Comparison of ENCODE assay signal across 23 mouse cellular contexts in genomic region chr11:63769738-63770137, GRCm38 (mm10).
A peak's percentile ranks its signal among the peaks of the same experiment; 100 is the strongest.
DNase-seq lines count a peak whose midpoint lies in the region; ATAC-seq and TF ChIP-seq lines count a peak whose summit lies in the region.
"Had no signal": no experiment of that assay in that cellular context is flagged by ENCODE, and none has a peak within 500 bp of the region (broad histone marks: within the 10 kb centered on the region; RNA-seq: fewer than 3 reads in every experiment).

No protein-coding gene starts in this region.

- DNase-seq in forebrain, postnatal 0 days, result no peak
- no peak for DNase-seq in forebrain, embryonic 10.5 days (ENCODE audit: extremely low spot score, low spot score)
- DNase-seq in kidney, adult 2 months, result no peak
- DNase-seq in kidney, postnatal 10 days, result no peak
- DNase-seq in midbrain, postnatal 0 days (ENCODE audit: low spot score), result no peak
- no peak for DNase-seq in liver, embryonic 11.5 days (ENCODE audit: low spot score)
- no peak for DNase-seq in urinary bladder, adult 18-20 months (ENCODE audit: low spot score in 2 of 2)
- DNase-seq: adrenal gland, postnatal 10 days; cerebellum, adult 8-10 months; gastrocnemius, postnatal 14 days; kidney, adult 11 months; kidney, postnatal 14 days; layer of hippocampus, postnatal 36 days; thymus, adult 2 months; thymus, postnatal 4 days had no signal

- H3K36me3 ChIP-seq in forebrain, postnatal 0 days (ENCODE audit: insufficient read depth), result no peaks in the 10 kb centered on the region
- H3K36me3 ChIP-seq in forebrain, embryonic 10.5 days (replicated peaks), result no peaks in the 10 kb centered on the region
- no peaks in the 10 kb centered on the region for H3K36me3 ChIP-seq in kidney, adult 2 months (ENCODE audit: control insufficient read depth, insufficient read depth, low read length)
- no peaks in the 10 kb centered on the region for H3K36me3 ChIP-seq in midbrain, postnatal 0 days (ENCODE audit: insufficient read depth, low read length)
- H3K36me3 ChIP-seq in midbrain, embryonic 16.5 days (ENCODE audit: control insufficient read depth, insufficient read depth, low read length), result no peaks in the 10 kb centered on the region
- no peaks in the 10 kb centered on the region for H3K36me3 ChIP-seq in liver, embryonic 11.5 days (ENCODE audit: control insufficient read depth, insufficient read depth, low read length)
- H3K36me3 ChIP-seq: embryonic facial prominence, embryonic 15.5 days; forebrain, embryonic 15.5 days; hindbrain, embryonic 15.5 days; limb, embryonic 13.5 days; lung, embryonic 15.5 days; midbrain, embryonic 10.5 days had no signal

- no peak for ATAC-seq in forebrain, postnatal 0 days
- ATAC-seq in midbrain, postnatal 0 days (ENCODE audit: low FRiP score), result no peak
- ATAC-seq in midbrain, embryonic 16.5 days, result no peak
- no peak for ATAC-seq in liver, embryonic 11.5 days (replicated peaks; ENCODE audit: low FRiP score)
- ATAC-seq: forebrain, embryonic 15.5 days had no signal

- H3K27me3 ChIP-seq in forebrain, postnatal 0 days (ENCODE audit: insufficient read depth, low read length), result no peaks in the 10 kb centered on the region
- H3K27me3 ChIP-seq in forebrain, embryonic 10.5 days (ENCODE audit: poor library complexity, severe bottlenecking), result peaks cover 24% of the 10 kb centered on the region
- no peaks in the 10 kb centered on the region for H3K27me3 ChIP-seq in kidney, adult 2 months (replicated peaks; ENCODE audit: control insufficient read depth, insufficient read depth, low read length)
- no peaks in the 10 kb centered on the region for H3K27me3 ChIP-seq in midbrain, postnatal 0 days (ENCODE audit: insufficient read depth, low read length)
- H3K27me3 ChIP-seq in midbrain, embryonic 16.5 days (ENCODE audit: control insufficient read depth, insufficient read depth, low read depth, low read length), result no peaks in the 10 kb centered on the region
- no peaks in the 10 kb centered on the region for H3K27me3 ChIP-seq in liver, embryonic 11.5 days (replicated peaks; ENCODE audit: control insufficient read depth, insufficient read depth, low read length)
- H3K27me3 ChIP-seq: embryonic facial prominence, embryonic 15.5 days; forebrain, embryonic 15.5 days; hindbrain, embryonic 15.5 days had no signal

- H3K4me3 ChIP-seq in forebrain, postnatal 0 days (ENCODE audit: low read depth, low read length), result no peak overlapping the region
- no peak overlapping the region for H3K4me3 ChIP-seq in forebrain, embryonic 10.5 days
- H3K4me3 ChIP-seq in kidney, adult 2 months (ENCODE audit: insufficient read depth, low read depth, low read length), result no peak overlapping the region
- no peak overlapping the region for H3K4me3 ChIP-seq in midbrain, postnatal 0 days (ENCODE audit: low read depth, low read length)
- no peak overlapping the region for H3K4me3 ChIP-seq in midbrain, embryonic 16.5 days (ENCODE audit: low read depth, low read length)
- H3K4me3 ChIP-seq in liver, embryonic 11.5 days (ENCODE audit: low read depth, low read length), result no peak overlapping the region
- H3K4me3 ChIP-seq: embryonic facial prominence, embryonic 15.5 days; forebrain, embryonic 15.5 days; hindbrain, embryonic 15.5 days; limb, embryonic 13.5 days; lung, embryonic 15.5 days; midbrain, embryonic 10.5 days had no signal

- no peaks in the 10 kb centered on the region for H3K9me3 ChIP-seq in forebrain, postnatal 0 days (ENCODE audit: low read length)
- no peaks in the 10 kb centered on the region; the same call in 1 of the 2 replicates for H3K9me3 ChIP-seq in forebrain, embryonic 10.5 days
- H3K9me3 ChIP-seq in midbrain, postnatal 0 days (ENCODE audit: low read length), result no peaks in the 10 kb centered on the region
- no peaks in the 10 kb centered on the region for H3K9me3 ChIP-seq in midbrain, embryonic 16.5 days (replicated peaks; ENCODE audit: control insufficient read depth, low read length, poor library complexity, severe bottlenecking)
- H3K9me3 ChIP-seq in liver, embryonic 11.5 days (ENCODE audit: control insufficient read depth, low read length), result no peaks in the 10 kb centered on the region
- H3K9me3 ChIP-seq: embryonic facial prominence, embryonic 15.5 days; forebrain, embryonic 15.5 days; hindbrain, embryonic 15.5 days; lung, embryonic 15.5 days; midbrain, embryonic 10.5 days had no signal

- 100% methylated on average over 2 of the region's 2 CpGs for WGBS in forebrain, postnatal 0 days
- 94% methylated on average over 2 of the region's 2 CpGs for WGBS in forebrain, embryonic 10.5 days
- WGBS in kidney, adult 2 months, result 95% methylated on average over 2 of the region's 2 CpGs
- 100% methylated on average over 2 of the region's 2 CpGs for WGBS in midbrain, postnatal 0 days
- 100% methylated on average over 2 of the region's 2 CpGs for WGBS in midbrain, embryonic 16.5 days
- WGBS in liver, embryonic 11.5 days, result 95% methylated on average over 2 of the region's 2 CpGs

- TF ChIP-seq CTCF in forebrain, postnatal 0 days (IDR thresholded peaks at IDR 0.05; ENCODE audit: low read depth), result 0 out of 2 replicates have a peak, but pooled peaks have one; percentile 4
- 0 out of 2 replicates have a peak, but pooled peaks have one; percentile 6 for TF ChIP-seq CTCF in kidney, adult 2 months (conservative IDR thresholded peaks at IDR 0.05; ENCODE audit: insufficient read depth, insufficient read length, low read depth, low read length)
- peak; percentile 32; the same call in 1 of the 2 replicates for TF ChIP-seq CTCF in midbrain, postnatal 0 days (IDR thresholded peaks at IDR 0.05)

- no peak overlapping the region for H3K4me2 ChIP-seq in forebrain, postnatal 0 days (ENCODE audit: low read depth)
- no peak overlapping the region for H3K4me2 ChIP-seq in midbrain, postnatal 0 days (ENCODE audit: low read depth, low read length, poor library complexity, severe bottlenecking)
- no peak overlapping the region for H3K4me2 ChIP-seq in midbrain, embryonic 16.5 days (ENCODE audit: low read length)
- no peak overlapping the region for H3K4me2 ChIP-seq in liver, embryonic 11.5 days
- H3K4me2 ChIP-seq: embryonic facial prominence, embryonic 15.5 days; forebrain, embryonic 15.5 days; hindbrain, embryonic 15.5 days; limb, embryonic 13.5 days; lung, embryonic 15.5 days had no signal

- no peak for TF ChIP-seq POLR2A in kidney, adult 2 months (IDR thresholded peaks at IDR 0.05; ENCODE audit: low read depth, low read length)

- H3K4me1 ChIP-seq in forebrain, postnatal 0 days (ENCODE audit: insufficient read depth), result no peaks in the 10 kb centered on the region
- H3K4me1 ChIP-seq in forebrain, embryonic 10.5 days, result no peaks in the 10 kb centered on the region
- no peaks in the 10 kb centered on the region for H3K4me1 ChIP-seq in kidney, adult 2 months (ENCODE audit: control insufficient read depth, insufficient read depth, low read length)
- H3K4me1 ChIP-seq in midbrain, postnatal 0 days (ENCODE audit: insufficient read depth, low read length), result no peaks in the 10 kb centered on the region
- H3K4me1 ChIP-seq in midbrain, embryonic 16.5 days (ENCODE audit: control insufficient read depth, insufficient read depth, low read length), result no peaks in the 10 kb centered on the region
- H3K4me1 ChIP-seq in liver, embryonic 11.5 days (replicated peaks; ENCODE audit: control insufficient read depth, insufficient read depth, low read length), result no peaks in the 10 kb centered on the region
- H3K4me1 ChIP-seq: forebrain, embryonic 15.5 days; hindbrain, embryonic 15.5 days; limb, embryonic 13.5 days; midbrain, embryonic 10.5 days had no signal

- no peak overlapping the region for H3K27ac ChIP-seq in forebrain, postnatal 0 days (ENCODE audit: low read depth, low read length)
- H3K27ac ChIP-seq in forebrain, embryonic 10.5 days, result no peak overlapping the region
- no peak overlapping the region for H3K27ac ChIP-seq in kidney, adult 2 months (ENCODE audit: insufficient read depth, low read depth, low read length)
- no peak overlapping the region for H3K27ac ChIP-seq in midbrain, postnatal 0 days (ENCODE audit: low read depth, low read length)
- H3K27ac ChIP-seq in midbrain, embryonic 16.5 days (ENCODE audit: low read length), result no peak overlapping the region
- H3K27ac ChIP-seq in liver, embryonic 11.5 days (ENCODE audit: low read depth, low read length), result no peak overlapping the region
- H3K27ac ChIP-seq: embryonic facial prominence, embryonic 15.5 days; forebrain, embryonic 15.5 days; hindbrain, embryonic 15.5 days; limb, embryonic 13.5 days; liver, embryonic 14.5 days; lung, embryonic 15.5 days; midbrain, embryonic 10.5 days had no signal

- H3K9ac ChIP-seq in forebrain, postnatal 0 days, result no peak overlapping the region
- no peak overlapping the region for H3K9ac ChIP-seq in midbrain, postnatal 0 days (replicated peaks; ENCODE audit: low read length, poor library complexity, severe bottlenecking)
- H3K9ac ChIP-seq in midbrain, embryonic 16.5 days (ENCODE audit: low read depth, low read length), result no peak overlapping the region
- no peak overlapping the region for H3K9ac ChIP-seq in liver, embryonic 11.5 days (ENCODE audit: low read depth, low read length)
- H3K9ac ChIP-seq: embryonic facial prominence, embryonic 15.5 days; forebrain, embryonic 15.5 days; hindbrain, embryonic 15.5 days; limb, embryonic 13.5 days; liver, embryonic 14.5 days; lung, embryonic 15.5 days had no signal
